Mouse (Mus musculus) hindbrain, embryonic 14.5 days (tissue): ENCODE results near the gene Cdh12. TPM values are rescaled to one million over a fixed set of nuclear protein-coding genes. Genes with fewer than 3 reads are reported as not detected.

Source experiments
- ATAC-seq: fragments of 200-750 bp; cut with Nextera tagmentation; 2 replicates; pipeline ENCODE4 v1.8.0; 2017; ENCODE audit warnings: moderate number of reproducible peaks, mild to moderate bottlenecking, moderate TSS enrichment, moderate library complexity; ENCODE audit not compliant: low FRiP score
- DNase-seq: peaks from one replicate; pipeline ENCODE4 v3.0.0-alpha.2; 2015; ENCODE audit warnings: low spot score
- H3K27ac ChIP-seq: fragments of 300-500 bp; sonication (generic); 2 replicates; pipeline ENCODE4 v1.5.1; 2014; ENCODE audit warnings: mild to moderate bottlenecking, moderate library complexity
- H3K27me3 ChIP-seq: fragments of 300-500 bp; sonication (generic); 2 replicates; pipeline ENCODE4 v1.6.1; 2014; ENCODE audit warnings: mild to moderate bottlenecking, low read length, mixed read lengths; ENCODE audit not compliant: control insufficient read depth, insufficient read depth
- H3K36me3 ChIP-seq: fragments of 300-500 bp; sonication (generic); replicated peaks from 2 replicates; pipeline ENCODE4 v1.6.1; 2014; ENCODE audit not compliant: control insufficient read depth, insufficient read depth
- H3K4me1 ChIP-seq: fragments of 300-500 bp; sonication (generic); replicated peaks from 2 replicates; pipeline ENCODE4 v1.6.1; 2014; ENCODE audit warnings: antibody characterized with exemption, low read length, mixed read lengths; ENCODE audit not compliant: control insufficient read depth, insufficient read depth
- H3K4me2 ChIP-seq: fragments of 300-500 bp; sonication (generic); replicated peaks from 2 replicates; pipeline ENCODE4 v1.6.1; 2014; ENCODE audit warnings: mild to moderate bottlenecking, moderate library complexity
- H3K4me3 ChIP-seq: fragments of 300-500 bp; sonication (generic); replicated peaks from 2 replicates; pipeline ENCODE4 v1.5.1; 2014; ENCODE audit warnings: mild to moderate bottlenecking, low read length
- H3K9ac ChIP-seq: fragments of 300-500 bp; sonication (generic); 2 replicates; pipeline ENCODE4 v1.6.1; 2014
- H3K9me3 ChIP-seq: fragments of 300-500 bp; sonication (generic); 2 replicates; pipeline ENCODE4 v1.6.1; 2016; ENCODE audit warnings: low read length; ENCODE audit not compliant: control insufficient read depth
- WGBS: fragments of 180-500 bp; shearing (Covaris S2); extraction: QIAGEN DNeasy Blood & Tissue Kit; methylation state at CpG from one replicate; pipeline ENCODE4 v1.1.7; 2014; 5-methylcytosine and 5-hydroxymethylcytosine counted together
- polyA plus RNA-seq: library from polyadenylated mRNA; unstranded; fragments of >200 nt; fragmentation: Nextera tagmentation; extraction: Ambion mirVana; gene quantifications from 2 replicates; pipeline ENCODE4 v1.2.1, GENCODE M21; 2014

Cdh12 gene
- 9.7 and 12.2 TPM in 2 replicates for polyA plus RNA-seq

DNA sequence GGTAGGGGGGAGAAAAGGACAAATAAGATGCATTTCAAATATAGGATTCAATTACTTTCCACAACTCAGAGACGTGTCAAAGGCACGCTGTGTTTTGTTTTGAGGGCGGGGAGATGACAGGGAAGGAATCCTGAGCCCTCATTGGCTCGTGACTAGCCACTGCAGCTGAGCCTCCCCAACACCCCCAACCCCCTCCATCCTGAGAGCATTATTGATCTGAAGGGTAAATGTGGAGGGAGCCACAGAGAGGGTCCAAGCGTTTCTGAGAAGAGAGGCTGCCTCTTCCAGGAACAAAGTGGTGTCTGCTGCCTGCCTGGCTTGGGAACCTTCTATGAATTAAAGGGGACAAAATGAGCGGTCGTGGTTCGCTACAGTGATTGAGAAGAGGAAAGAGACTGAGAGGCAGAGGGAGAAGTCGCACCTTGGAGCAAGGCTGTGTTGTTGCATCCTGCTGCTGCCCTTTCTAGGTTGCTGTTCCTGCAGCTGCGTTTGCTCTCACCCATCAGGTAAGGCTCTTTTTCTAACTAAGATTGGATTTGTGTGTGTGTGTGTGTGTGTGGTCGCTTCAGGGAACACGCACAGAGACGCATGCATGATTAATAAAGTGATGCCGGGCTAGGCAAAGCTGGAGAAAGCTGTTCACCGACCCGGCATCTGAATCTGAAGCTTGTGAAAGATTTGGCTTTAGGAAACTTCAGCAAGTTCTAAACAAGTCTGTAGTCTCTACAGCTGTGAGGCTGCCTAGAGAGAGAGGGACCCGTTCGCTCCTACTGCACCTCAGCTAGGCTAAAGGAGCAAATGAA is at the start of gene Cdh12:
TSS of gene Cdh12 (plus strand) at position 405 of the 803 bp plus-strand sequence.
- peak within 1 kb of the TSS; percentile 77 for H3K4me2 ChIP-seq
- H3K27me3 ChIP-seq, result no peaks in the 10 kb centered on the region
- peak; percentile 92 for ATAC-seq
- DNase-seq, result peak; percentile 52
- WGBS, result 5% methylated on average over 18 of the region's 18 CpGs
- H3K4me1 ChIP-seq, result no peaks in the 10 kb centered on the region
- H3K9me3 ChIP-seq, result no peaks in the 10 kb centered on the region
- peak within 1 kb of the TSS; percentile 22; the same call in 1 of the 2 replicates for H3K27ac ChIP-seq
- no peaks in the 10 kb centered on the region for H3K36me3 ChIP-seq
- H3K9ac ChIP-seq, result peak within 1 kb of the TSS; percentile 61
- H3K4me3 ChIP-seq, result peak within 1 kb of the TSS; percentile 45

DNA sequence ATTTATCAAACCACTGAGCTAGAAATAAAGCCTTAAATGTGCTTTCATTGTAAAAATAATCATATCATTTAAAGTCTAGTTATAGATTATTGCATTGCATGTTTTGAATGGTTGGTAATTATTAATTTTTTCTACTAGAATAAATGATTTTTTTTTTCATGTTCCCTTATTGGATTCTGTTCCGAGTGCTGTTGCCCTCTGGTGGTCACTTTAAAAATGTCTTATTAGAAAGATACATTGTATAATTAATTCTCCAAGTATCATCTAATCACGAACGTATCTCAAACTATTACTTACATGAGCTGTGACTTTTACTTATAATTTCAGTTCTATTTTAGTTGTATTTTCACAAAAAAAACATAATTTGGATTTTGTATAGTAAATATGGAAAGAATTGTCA is 45.5 kb upstream of the Cdh12 start:
- no peak overlapping the region for H3K4me2 ChIP-seq
- no peak for ATAC-seq
- H3K9ac ChIP-seq, result no peak overlapping the region
- DNase-seq, result peak; percentile 36
- H3K27me3 ChIP-seq, result no peaks in the 10 kb centered on the region
- H3K36me3 ChIP-seq, result no peaks in the 10 kb centered on the region
- H3K27ac ChIP-seq, result no peak overlapping the region
- no peaks in the 10 kb centered on the region for H3K4me1 ChIP-seq
- no peak overlapping the region for H3K4me3 ChIP-seq
- WGBS, result 45% methylated on average over 3 of the region's 3 CpGs
- H3K9me3 ChIP-seq, result no peaks in the 10 kb centered on the region

DNA sequence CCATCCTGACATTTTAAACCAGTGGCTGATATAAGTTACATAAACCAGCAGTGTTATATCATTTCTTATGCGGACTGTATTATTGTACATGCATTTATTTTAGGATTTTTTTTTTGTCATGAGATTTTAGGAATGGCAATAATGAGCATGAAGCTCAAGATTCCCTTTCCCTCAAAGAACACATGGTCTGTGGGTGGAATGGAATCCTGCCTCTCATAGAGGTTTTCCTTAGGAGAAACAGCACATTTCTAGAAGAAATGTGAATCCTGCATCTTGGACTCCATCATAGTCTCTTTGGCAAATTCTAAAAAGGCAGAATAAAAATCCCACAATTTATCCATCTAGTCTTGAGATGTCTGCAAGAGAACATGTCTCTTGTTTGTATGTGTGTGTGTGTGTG is 35.7 kb upstream of the Cdh12 start:
- ATAC-seq (no peak), DNase-seq (no peak)
- no peak overlapping the region for H3K4me2 ChIP-seq
- no peak overlapping the region for H3K27ac ChIP-seq
- H3K36me3 ChIP-seq, result no peaks in the 10 kb centered on the region
- H3K9me3 ChIP-seq, result no peaks in the 10 kb centered on the region
- H3K9ac ChIP-seq, result no peak overlapping the region
- no peaks in the 10 kb centered on the region for H3K4me1 ChIP-seq
- no peaks in the 10 kb centered on the region for H3K27me3 ChIP-seq
- 92% methylated on average over 1 of the region's 1 CpGs for WGBS
- no peak overlapping the region for H3K4me3 ChIP-seq

DNA sequence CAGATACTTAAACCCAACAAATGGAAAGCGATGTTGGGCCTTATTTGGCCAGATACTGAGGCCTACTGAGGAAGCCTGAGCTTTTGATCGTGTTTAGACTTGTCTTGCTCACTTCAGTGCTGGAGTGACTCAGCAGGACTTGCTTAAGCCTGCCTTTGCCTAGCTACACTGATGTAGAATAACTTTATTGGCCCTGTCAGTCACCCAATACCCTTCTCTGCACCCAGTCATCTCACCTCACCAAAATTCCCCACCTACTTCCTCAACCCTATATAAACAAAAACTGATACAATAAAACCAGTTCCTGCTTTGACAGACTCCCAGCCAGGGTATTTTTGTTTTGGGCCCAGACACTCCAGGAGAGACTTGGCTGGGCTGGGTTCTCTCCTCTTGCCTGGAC is 12.7 kb upstream of the Cdh12 start:
- Histone ChIP-seq H3K4me2 (no peak overlapping the region), H3K27me3 (no peaks in the 10 kb centered on the region), H3K9me3 (no peaks in the 10 kb centered on the region), H3K36me3 (no peaks in the 10 kb centered on the region), H3K4me3 (no peak overlapping the region), H3K27ac (no peak overlapping the region), H3K9ac (no peak overlapping the region), H3K4me1 (no peaks in the 10 kb centered on the region)
- ATAC-seq (no peak), DNase-seq (no peak)
- 58% methylated on average over 2 of the region's 2 CpGs for WGBS

DNA sequence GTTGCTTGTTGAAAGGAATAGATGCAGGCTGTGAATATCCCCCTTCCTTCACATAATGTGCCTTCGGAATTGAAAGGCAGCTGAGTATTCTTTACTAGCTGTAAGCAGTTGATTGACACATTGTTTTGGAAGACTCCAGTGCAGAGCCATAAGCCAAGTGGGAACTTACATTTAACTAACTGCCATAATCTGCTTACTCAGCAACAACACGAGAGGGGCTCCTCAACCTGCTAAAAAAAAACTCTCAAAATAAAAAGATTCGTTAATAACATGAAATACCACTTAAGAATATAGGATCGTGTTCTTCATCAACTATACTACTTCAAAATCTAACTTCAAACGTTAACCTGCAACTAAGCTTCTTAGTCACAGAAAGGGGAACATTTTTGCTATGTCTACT is 1.5 kb downstream of the Cdh12 start:
- Histone ChIP-seq H3K9me3 (no peaks in the 10 kb centered on the region), H3K4me2 (peak overlapping the region; percentile 39), H3K4me1 (no peaks in the 10 kb centered on the region), H3K9ac (no peak overlapping the region), H3K27me3 (no peaks in the 10 kb centered on the region), H3K36me3 (no peaks in the 10 kb centered on the region), H3K4me3 (peak overlapping the region; percentile 6; the same call in 1 of the 2 replicates), H3K27ac (no peak overlapping the region)
- ATAC-seq, result no peak
- 71% methylated on average over 5 of the region's 5 CpGs for WGBS
- no peak for DNase-seq

DNA sequence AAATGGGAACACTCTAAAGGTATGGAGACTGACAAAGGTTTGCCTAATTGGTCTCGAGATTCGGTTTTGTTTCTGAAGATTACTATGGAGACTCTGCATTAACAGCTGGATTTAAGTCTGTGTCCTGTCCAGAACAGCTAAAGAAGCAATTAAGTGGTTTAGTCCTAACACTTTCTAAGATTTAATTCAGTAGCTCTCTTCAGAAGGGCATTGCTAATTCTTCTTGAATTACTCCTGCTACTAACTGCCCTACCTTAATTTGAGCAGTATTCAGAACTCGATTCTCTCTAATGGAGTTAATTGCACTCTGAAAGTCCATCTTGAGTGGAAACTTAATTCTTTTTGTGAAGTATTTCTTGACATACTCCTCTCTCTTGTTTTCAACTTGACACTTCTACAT is 9.4 kb downstream of the Cdh12 start:
- 85% methylated on average over 3 of the region's 3 CpGs for WGBS
- Histone ChIP-seq H3K27ac (no peak overlapping the region), H3K4me1 (no peaks in the 10 kb centered on the region), H3K36me3 (no peaks in the 10 kb centered on the region), H3K9ac (no peak overlapping the region), H3K4me3 (no peak overlapping the region), H3K4me2 (no peak overlapping the region), H3K27me3 (no peaks in the 10 kb centered on the region), H3K9me3 (no peaks in the 10 kb centered on the region)
- ATAC-seq (no peak), DNase-seq (no peak)

DNA sequence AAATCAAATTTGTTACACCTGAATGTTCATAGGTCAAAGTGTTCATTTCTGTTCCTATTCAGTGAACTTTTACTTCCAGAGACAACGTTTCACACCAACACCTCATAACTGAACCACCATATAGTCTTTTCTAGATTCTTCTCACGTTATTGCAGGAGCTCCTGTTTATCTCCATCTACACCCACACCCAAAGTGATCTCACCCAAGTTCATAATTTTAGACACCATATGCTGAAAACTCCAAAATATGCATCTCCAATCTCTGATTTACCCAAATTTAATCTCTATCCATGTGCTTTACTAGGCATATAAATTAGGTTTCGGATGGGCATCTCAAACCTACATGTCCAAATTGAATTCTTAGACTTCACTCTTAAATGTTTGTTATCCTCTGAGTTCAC is 13.4 kb downstream of the Cdh12 start:
- Histone ChIP-seq H3K4me3 (no peak overlapping the region), H3K27ac (no peak overlapping the region), H3K36me3 (no peaks in the 10 kb centered on the region), H3K4me1 (no peaks in the 10 kb centered on the region), H3K9me3 (no peaks in the 10 kb centered on the region), H3K9ac (no peak overlapping the region), H3K27me3 (no peaks in the 10 kb centered on the region), H3K4me2 (no peak overlapping the region)
- ATAC-seq (no peak), DNase-seq (no peak)
- 90% methylated on average over 3 of the region's 3 CpGs for WGBS

DNA sequence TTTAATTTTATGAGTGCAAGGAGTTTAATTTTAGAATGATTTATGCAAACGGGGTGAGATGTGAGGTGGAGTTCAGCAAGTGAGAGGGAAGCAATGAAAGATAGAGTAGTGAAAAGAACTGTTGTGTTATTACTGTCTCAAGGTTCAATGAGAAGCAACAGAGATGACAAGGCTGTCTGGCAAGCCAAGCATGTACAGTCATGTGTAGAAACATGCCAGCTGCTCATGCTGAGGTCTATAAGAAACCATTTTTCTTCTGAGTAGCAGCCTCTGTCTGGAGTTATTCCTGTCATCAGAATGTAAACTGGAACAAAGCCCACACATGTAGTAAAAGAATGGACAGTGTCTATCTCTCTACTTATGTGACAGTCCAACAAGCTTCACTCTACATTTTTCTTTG is 14.5 kb downstream of the Cdh12 start:
- H3K27me3 ChIP-seq, result no peaks in the 10 kb centered on the region
- H3K4me2 ChIP-seq, result no peak overlapping the region
- H3K4me1 ChIP-seq, result no peaks in the 10 kb centered on the region
- DNase-seq, result no peak
- no peak overlapping the region for H3K27ac ChIP-seq
- no peaks in the 10 kb centered on the region for H3K9me3 ChIP-seq
- H3K4me3 ChIP-seq, result no peak overlapping the region
- H3K36me3 ChIP-seq, result no peaks in the 10 kb centered on the region
- WGBS, result 86% methylated on average over 1 of the region's 1 CpGs
- ATAC-seq, result no peak
- H3K9ac ChIP-seq, result no peak overlapping the region

DNA sequence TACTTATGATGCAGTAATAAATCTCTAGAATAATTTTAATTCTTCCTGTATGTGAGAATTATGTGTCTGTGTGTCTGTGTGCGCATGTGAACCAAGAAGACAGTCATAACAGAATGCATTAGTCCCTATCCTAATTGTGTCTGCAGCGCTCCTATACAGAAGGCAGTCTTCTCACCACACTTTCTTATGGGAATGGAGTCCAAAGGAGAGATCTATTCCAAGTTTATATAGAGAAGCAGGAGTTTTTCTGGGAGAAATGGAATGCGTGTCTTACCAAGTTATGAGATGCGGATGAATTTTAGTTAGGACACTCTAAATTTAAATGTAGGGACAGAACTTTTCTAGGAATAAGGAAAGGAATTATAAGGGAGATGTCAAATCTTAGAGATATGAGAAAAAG is 101.9 kb downstream of the Cdh12 start:
- DNase-seq, result no peak
- no peak overlapping the region for H3K9ac ChIP-seq
- H3K27ac ChIP-seq, result no peak overlapping the region
- H3K27me3 ChIP-seq, result no peaks in the 10 kb centered on the region
- ATAC-seq, result no peak
- H3K4me3 ChIP-seq, result no peak overlapping the region
- WGBS, result 97% methylated on average over 4 of the region's 4 CpGs
- no peaks in the 10 kb centered on the region for H3K36me3 ChIP-seq
- H3K4me1 ChIP-seq, result no peaks in the 10 kb centered on the region
- H3K9me3 ChIP-seq, result no peaks in the 10 kb centered on the region
- H3K4me2 ChIP-seq, result no peak overlapping the region
